Mouse (Mus musculus) small intestine, adult 2 months (tissue): ENCODE data around the gene Zic5.

Source experiments
- CTCF ChIP-seq: fragments of 200-500 bp; IDR thresholded peaks from 2 replicates; pipeline ENCODE4 v1.5.1; 2012; ENCODE audit warnings: low read depth, mild to moderate bottlenecking, control low read depth, inconsistent platforms, low read length, moderate library complexity, mixed read lengths; ENCODE audit not compliant: insufficient replicate concordance, insufficient read length; ENCODE audit errors: extremely low read depth
- POLR2A ChIP-seq: fragments of 200-500 bp; IDR thresholded peaks from 2 replicates; pipeline ENCODE4 v1.6.1; 2012; ENCODE audit warnings: low read depth, mild to moderate bottlenecking, control low read depth, inconsistent platforms, low read length, moderate library complexity

- TF ChIP-seq CTCF (no peak), POLR2A (no peak)
These were observed 11.8 kb upstream of the Zic5 start for GRCm38 (mm10) chr14:122477261-122477671.
